Mouse (Mus musculus): Measurements from ENCODE around the gene Papolb.
A peak's percentile ranks its signal among the peaks of the same experiment; 100 is the strongest.

Papolb gene

GRCm38 (mm10) chr5:142529915-142530314, at the start of gene Papolb:
TSS of gene Papolb (minus strand) at chr5:142530076.
- DNase-seq (ENCODE audit: low read depth), result no peak

GRCm38 (mm10) chr5:142578192-142578591, 48.3 kb upstream of the Papolb start:
- DNase-seq (ENCODE audit: low read depth), result no peak

GRCm38 (mm10) chr5:142576832-142577231, 47.0 kb upstream of the Papolb start:
- no peak for DNase-seq (ENCODE audit: low read depth)

- no peak for DNase-seq (ENCODE audit: low read depth)
Measured at GRCm38 (mm10) chr5:142574323-142575057, 44.6 kb upstream of the Papolb start.

GRCm38 (mm10) chr5:142564606-142565005, 34.7 kb upstream of the Papolb start:
- DNase-seq (ENCODE audit: low read depth), result no peak

GRCm38 (mm10) chr5:142560261-142560660, 30.4 kb upstream of the Papolb start:
- no peak for DNase-seq (ENCODE audit: low read depth)

- DNase-seq (ENCODE audit: low read depth), result no peak
Measured at GRCm38 (mm10) chr5:142557397-142558067, 27.7 kb upstream of the Papolb start.

- DNase-seq (ENCODE audit: low read depth), result no peak
Measured at GRCm38 (mm10) chr5:142556721-142557120, 26.8 kb upstream of the Papolb start.

- no peak for DNase-seq (ENCODE audit: low read depth)
Measured at GRCm38 (mm10) chr5:142555866-142556265, 26.0 kb upstream of the Papolb start.

- peak; percentile 86 for DNase-seq (ENCODE audit: low read depth)
Measured at GRCm38 (mm10) chr5:142550706-142551652, 21.1 kb upstream of the Papolb start, which contains the start of gene Radil. TSS of gene Radil (minus strand) at chr5:142551098.

GRCm38 (mm10) chr5:142549961-142550705, 20.3 kb upstream of the Papolb start:
- no peak for DNase-seq (ENCODE audit: low read depth)

GRCm38 (mm10) chr5:142549441-142549840, 19.6 kb upstream of the Papolb start:
- no peak for DNase-seq (ENCODE audit: low read depth)

GRCm38 (mm10) chr5:142547066-142547465, 17.2 kb upstream of the Papolb start:
- DNase-seq (ENCODE audit: low read depth), result no peak

GRCm38 (mm10) chr5:142546344-142546743, 16.5 kb upstream of the Papolb start:
- DNase-seq (ENCODE audit: low read depth), result no peak

GRCm38 (mm10) chr5:142545014-142545795, 15.3 kb upstream of the Papolb start:
- DNase-seq (ENCODE audit: low read depth), result no peak

- DNase-seq (ENCODE audit: low read depth), result no peak
Measured at GRCm38 (mm10) chr5:142537286-142537685, 7.4 kb upstream of the Papolb start.

GRCm38 (mm10) chr5:142535388-142535787, 5.5 kb upstream of the Papolb start:
- no peak for DNase-seq (ENCODE audit: low read depth)

- DNase-seq (ENCODE audit: low read depth), result no peak
Measured at GRCm38 (mm10) chr5:142524711-142525464, 5.0 kb downstream of the Papolb start.

- peak; percentile 41 for DNase-seq (ENCODE audit: low read depth)
Measured at GRCm38 (mm10) chr5:142521195-142521866, 8.5 kb downstream of the Papolb start.

Data from fibroblast of lung, adult 2 months (primary cell).